Mouse (Mus musculus) gastrocnemius, postnatal 25 days (tissue): ENCODE data around the gene Lrrtm3. TPM values are rescaled to one million over a fixed set of nuclear protein-coding genes. Genes with fewer than 3 reads are reported as not detected.
A peak's percentile ranks its signal among the peaks of the same experiment; 100 is the strongest.

Source experiments
- DNase-seq: peaks from one replicate; pipeline ENCODE4 v3.0.0; 2022
- long read RNA-seq, 2 experiments: library from polyadenylated mRNA; stranded (forward); transcript quantifications; one replicate each; pipeline ENCODE4 v2.0.0; 2021
- total RNA-seq, 2 experiments: library from RNA; stranded (reverse); gene quantifications; 1 replicate in 1 of 2; 2 replicates in 1 of 2; pipeline ENCODE4 v1.2.3; 2021

The Lrrtm3 gene
- under 1 TPM in 1 of 2 experiments, not detected in 1; 0.19 TPM for total RNA-seq
- long read RNA-seq, experiment 1, partial matches to known transcripts: 0 of 10 reads
- long read RNA-seq, experiment 1, other reads (novel, unspliced or antisense): 10 of 10 reads
- long read RNA-seq, experiment 2, partial matches to known transcripts: 0 of 7 reads
- long read RNA-seq, experiment 2, other reads (novel, unspliced or antisense): 7 of 7 reads

DNA sequence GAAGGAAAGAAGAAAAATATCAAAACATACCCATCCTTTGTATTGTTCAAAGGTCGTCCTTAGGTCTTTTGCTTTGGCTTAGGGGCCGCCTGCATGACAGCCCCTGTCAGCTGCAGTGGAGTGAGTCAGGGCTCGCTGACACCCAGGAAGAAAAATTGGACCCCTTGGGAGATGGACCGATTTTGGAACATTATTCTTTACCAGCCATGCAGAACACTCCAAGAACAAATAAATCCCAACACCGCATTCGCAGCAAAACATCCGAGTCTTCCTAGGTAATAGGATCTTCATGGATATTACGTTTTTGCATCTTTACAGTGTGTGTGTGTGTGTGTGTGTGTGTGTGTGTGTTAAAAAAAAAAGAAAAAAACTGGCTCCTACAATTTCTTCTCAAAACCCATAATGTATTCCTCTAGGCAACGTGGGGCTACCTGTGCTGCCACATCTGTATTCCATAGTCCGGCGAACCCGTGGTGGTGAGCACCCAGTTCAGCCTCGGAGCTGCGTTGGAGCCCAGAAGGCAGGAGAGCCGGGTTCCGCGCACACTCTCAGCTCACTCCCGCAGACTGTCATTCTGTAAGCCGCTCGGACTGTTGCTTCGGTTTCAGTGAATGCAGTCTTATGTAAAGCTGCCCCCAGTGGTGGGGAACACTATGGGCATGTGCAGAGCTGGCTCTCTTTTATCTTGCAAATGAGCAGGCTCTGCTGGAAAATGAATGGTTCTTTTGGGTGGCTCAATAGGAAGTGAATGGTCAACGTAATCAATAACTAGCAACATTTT is at the start of gene Lrrtm3:
TSS of gene Lrrtm3 (minus strand) at position 598 of the 781 bp plus-strand sequence.
- DNase-seq: peak; percentile 9

DNA sequence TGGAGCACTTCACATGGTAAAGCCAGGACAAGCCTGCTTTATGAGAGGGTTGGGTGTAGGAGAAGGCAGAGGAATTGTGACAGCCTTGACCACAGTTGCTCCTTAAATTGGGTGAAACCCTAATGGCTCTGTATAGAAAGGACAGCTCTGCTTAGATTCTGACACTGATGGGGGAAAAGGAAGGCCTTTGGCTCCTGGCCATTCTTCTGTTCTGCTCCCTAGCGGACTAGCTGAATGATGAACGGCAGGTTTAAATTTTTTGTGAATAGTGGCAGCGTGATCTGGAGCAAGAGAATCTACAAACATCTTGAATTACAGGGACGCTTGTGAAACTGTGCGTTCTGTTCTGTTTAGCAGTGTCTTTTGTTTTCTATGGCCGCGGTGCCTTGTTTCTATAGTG is 45.4 kb upstream of the Lrrtm3 start:
- no peak for DNase-seq

DNA sequence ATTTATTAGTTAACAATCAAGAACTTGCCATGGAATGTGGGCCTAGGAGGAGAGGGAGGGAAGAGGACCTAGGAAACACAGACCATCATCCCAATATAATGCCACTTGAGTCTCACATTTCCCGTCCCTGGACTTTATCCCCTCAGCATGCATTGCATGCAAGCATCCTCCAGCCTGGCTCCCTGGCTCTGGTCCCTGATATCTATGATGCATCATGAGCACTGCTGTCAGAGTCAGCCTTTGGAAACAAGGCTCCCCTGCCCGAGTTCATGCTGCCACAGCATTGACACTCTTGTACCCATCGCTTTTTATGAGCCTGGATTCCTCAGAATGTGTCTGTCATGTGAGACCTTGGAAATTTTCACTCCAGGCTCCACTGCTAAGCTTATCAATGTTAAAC is 43.4 kb upstream of the Lrrtm3 start:
- no peak for DNase-seq

DNA sequence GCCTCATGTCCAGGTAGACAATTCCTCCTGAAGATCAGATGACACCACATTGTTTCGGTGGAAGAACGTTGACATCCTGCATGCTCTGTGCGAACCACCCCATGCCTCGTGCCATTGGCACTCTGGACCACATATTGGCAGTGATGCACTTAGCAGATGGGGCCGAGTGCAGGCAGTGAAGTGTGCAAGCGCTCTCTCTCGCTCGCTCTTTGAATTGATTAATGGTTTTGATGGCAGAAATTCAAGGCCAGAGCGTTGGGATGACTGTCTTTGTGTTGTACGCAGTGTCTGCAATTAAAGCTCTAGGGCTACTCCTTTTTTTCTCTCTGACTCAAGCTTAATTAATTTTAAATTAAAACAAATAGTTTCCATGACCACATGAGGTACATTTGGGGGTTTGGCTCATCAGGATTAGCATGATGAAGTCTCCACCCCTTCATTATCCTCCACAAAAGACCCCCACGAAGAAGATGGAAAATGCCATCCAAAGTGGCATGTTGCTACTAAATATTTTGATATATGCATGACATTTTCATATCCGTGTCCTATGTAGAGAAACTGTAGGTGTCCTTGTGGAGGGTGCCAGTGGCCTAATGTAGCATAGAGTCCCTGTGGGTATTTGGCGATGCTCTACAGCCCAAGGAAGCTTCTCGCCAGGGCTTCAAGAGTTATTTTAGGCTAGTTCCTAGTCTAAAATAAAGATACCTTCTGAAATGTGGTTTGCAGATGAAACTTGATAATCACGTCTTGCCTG is 40.5 kb upstream of the Lrrtm3 start:
- DNase-seq: no peak

DNA sequence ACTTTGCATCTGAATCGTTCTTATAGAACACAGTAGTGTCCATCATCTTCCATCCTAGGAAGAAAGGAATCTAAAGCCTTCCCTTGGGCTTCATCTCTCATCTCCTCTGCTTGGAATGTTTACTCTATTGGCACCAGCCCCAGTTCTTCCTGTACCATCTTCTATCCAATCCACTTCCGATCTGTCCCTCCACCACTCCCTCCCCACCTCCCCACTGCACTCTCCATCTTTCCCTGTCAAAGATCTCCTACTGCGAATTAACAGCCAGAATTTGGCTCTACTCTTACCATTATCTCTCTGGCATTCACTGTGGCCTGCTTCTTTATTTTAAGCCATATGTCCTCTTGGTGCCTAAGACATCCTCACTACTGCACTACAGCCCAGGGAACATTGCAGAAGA is 28.8 kb upstream of the Lrrtm3 start:
- no peak for DNase-seq

DNA sequence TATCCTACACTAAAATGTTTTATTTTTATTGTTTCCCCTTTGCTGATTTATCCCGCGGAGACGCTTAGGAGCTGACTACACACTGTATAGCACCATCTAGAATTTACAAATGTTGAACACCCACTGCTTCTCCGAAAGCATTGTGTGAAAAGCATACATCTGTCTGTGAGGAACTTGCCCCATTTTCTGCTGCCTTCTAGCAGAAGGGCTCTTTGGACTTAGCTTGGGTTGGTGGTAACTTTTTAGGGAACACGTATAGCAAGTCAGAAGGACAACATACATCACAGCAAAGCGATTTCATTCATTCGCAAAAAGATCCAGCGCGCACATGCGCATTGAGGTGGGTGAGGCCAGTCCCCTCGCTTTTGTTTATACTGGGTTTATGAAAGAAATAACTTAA is 25.2 kb upstream of the Lrrtm3 start:
- no peak for DNase-seq

DNA sequence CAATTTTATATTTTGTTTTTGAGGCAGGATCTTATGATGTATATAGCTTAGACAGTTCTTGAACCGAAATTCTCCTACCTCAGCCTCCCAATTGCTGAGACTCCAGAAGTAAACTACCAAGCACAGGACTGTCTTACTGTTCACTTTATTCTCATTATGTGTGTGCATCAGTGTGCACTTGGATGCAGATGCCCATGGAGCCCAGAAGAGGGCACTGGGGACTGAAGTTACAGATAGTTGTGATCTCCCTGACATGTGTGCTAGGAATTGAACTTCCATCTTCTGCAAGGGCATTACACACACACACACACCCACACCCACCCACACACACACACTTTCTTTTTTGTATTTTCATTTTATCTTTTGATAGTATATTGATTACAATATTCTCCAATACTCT is 6.5 kb upstream of the Lrrtm3 start:
- DNase-seq: no peak

DNA sequence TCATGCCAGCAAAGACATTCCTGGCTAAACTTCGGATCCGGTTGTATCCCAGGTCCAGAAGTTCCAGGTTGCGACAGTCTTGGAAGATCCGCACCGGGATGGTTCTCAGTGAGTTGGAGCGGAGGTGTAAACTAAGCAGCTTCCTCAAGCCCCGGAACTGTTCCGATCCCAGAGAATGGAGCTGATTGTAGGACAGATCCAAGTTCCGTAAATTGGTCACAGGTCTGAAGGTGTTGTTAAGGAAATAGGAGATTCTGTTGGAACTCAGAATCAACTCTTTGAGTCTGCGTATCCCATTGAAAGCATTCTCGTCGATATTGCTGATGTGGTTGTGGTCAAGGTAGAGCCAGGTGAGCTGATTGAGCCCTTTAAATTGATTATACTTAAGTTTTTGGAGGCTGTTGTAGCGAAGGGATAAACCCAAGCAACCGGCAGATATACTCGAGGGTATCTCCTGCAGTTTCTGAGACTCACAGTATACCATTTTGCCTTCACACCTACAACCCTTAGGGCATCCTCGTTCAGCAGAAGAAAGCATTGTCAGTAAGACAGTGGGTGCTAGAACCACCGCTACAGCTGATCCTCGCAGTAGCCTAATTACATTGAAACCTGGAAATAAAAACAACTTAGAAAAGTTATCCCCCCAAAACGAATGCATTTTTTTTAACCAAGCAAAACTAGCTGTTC is 1.2 kb downstream of the Lrrtm3 start:
- no peak for DNase-seq

DNA sequence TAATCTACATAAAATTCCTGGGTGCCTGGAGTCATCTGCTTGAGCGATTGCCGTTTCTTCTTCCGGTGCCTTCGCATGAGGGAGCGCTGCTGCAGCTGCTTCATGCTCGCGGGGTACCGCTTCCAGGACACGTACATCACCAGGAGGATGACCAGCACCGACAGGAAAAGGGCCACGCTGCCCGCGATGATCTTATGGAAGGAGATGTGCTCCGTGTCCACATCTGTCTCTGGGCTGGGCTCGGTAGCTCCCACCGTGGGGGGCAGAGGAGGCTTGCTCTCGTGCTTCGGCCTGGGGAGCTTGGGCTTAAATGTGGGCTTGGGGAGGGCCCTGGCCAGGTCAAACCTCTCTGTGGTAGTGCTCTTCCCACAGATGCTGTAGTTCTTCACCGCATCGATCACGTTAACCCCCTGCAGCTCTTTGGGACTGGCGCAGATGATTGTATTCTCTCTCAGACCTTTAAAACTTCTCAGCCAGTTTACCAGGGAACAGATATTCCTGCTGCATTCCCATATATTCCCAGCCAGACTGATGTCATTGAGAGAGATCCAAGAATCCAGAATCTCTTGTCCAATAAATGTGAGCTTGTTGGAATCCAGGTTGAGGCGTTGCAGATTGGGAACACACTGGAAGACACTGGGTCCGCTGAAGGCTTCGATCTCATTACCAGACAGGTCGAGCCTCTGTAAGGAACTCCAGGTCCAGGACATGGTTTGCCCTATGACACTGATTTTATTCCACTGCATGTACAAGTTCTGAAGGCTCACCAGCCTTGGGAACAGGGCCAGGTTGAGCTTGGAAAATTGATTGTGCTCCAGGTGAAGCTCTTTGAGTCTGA is 1.9 kb downstream of the Lrrtm3 start:
- no peak for DNase-seq

DNA sequence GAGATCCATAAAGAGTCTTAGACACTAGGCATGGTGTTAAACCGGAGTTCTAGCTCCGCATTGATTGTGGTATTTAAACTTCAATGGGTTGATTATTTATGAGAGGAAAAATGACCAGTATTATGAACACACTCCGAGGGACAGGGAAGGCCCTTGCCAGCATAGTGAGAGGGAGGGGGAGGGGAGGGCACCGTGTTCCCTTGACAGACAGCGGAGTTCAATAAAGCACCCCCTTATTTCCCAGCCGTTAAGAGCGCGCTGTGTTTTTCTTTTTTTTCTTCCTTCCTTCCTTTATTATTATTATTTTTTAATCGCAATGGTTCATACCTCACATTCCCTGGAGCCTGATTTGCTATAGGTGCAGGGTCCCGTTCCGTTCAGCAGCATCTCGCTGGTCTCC is 2.6 kb downstream of the Lrrtm3 start:
- DNase-seq: no peak

DNA sequence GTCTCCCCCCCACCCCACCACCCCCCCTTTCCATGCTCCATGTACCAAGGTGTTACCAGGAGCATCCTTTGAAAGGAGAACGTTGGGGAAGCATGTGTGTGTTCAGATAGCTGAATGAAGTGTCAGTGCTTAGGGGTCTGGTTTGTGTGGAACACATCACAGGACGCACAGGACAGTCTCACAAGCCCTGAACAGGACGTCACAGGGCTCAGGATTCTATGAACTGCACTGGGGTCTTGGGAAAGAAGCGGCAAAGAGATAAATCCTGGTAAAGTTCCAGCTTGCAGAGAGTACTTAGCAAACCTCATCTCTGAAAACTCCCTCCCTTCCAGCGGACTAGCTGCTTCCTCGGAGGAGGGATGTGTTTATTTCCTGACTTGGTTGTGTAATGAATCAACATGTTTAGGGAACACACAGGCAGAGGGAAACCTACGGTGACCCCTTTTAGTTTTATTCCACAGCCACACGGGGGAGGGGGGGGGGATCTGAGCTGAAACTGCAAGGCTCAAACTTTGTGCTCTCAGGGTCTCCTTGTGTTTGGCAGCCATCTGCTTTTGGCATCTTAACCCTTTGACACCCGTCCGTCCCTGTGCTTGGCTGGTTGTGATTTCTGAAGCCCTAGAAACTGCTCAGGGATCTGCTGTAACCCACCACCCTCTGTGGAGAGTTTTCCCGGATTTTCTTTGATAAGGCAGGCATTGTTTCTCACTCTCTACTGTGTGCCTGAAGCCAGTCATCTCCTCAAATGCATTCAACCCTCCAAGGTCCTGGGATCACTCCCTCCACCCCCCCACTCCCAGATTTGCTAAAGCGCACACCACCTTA is 3.3 kb downstream of the Lrrtm3 start:
- DNase-seq: no peak

DNA sequence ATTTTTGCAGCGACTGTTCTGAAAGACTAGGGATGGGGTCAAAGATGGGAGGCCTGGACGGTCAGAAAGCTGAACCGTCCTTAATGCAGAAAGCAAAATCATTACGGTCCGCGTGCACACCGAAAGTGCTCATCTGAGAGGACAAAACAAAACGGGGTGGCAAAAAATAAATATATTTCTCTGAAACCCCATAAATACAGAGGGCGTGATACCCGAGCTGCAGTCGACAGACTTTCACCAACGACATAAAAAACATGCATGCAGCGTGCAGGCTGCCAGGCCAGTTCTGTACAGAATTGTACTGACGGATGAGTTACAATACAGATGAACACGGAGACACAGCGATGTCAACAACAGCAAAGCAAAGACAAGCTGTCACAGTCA is 3.9 kb downstream of the Lrrtm3 start:
- no peak for DNase-seq

DNA sequence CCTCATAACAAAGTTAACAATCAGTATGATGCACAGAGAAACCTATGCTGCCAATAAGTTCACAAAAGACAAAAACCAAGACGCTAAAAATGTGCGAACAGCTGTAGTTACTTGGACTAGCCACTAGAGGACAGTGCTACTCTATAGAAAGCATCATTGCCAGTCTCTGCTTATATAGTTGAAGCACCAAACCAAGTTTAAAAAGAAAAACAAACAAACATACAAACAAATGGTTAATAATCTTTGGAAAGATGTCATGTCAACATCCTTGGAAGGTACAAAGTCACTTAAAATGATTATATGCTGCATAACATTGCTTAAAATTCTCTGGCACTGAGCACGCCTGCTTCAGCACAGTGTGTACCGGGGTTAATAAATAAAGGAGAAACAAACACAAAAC is 5.6 kb downstream of the Lrrtm3 start:
- DNase-seq: no peak

DNA sequence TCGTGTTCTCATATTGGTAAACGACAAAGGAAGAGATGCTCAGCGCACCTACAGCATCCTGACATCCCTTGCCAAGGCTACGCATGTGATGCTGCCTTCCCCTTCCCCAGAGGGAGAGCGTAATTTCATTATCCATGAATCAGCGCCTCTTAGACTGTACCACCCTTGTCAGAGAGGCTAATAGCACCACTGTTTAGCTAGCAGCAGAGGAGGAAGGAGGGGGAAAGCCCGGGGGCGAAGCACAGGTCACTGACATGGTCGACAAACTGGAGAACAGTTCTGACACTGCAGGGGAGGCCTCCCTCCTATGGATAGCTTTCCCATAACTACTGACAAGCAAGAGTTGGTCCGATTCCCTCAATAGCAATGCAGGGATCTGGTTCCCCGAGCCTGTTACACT is 6.3 kb downstream of the Lrrtm3 start:
- DNase-seq: no peak

DNA sequence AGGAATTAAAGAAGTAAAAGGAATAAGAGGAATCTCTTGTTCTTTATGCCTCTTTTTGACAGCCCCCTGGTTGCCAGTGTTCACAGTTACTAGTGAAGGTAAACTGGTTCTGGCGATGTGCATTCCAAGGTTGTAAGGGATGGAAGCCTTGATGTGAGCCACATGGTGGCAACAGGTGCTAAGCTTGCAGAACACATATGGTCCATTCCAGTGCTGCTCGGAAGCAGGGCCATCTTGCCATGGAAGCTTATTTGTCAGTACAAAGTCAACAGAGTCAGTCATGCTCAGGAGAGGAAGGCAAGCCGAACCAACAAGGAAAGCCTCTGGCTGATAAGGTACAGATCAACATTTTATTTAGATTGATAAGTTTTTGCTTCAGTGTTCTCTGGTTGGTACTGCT is 7.7 kb downstream of the Lrrtm3 start:
- DNase-seq: no peak

DNA sequence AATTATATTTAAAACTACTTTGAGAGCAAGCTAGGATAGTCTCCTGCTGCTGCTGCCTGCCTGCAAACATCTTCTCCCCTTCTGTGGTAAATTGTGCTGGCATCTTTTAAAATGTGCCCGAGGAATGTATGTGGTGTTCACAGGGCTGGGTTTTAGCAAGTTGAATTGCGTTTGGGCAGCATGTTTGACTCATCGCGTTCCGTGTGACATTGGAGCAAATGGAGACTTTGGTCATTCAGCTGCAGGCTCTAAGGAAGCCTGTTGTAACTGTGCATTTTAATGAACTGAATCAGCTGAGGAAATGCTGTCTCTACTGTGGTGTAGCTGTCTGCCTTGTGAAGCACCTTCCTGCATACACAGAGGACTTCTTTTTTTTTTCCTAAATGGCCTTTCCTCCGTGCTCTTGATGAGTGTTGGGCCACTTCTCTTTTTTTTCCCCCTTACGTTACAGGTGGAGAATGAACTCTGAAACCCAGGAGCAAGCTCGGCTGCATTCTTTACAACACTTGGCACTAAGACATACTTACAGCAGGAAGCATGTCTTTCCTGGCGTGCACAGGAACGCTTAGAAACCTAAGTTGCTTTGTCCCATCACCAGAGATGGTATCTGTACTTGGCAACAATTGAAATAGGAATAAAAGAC is 13.5 kb downstream of the Lrrtm3 start:
- DNase-seq: no peak

DNA sequence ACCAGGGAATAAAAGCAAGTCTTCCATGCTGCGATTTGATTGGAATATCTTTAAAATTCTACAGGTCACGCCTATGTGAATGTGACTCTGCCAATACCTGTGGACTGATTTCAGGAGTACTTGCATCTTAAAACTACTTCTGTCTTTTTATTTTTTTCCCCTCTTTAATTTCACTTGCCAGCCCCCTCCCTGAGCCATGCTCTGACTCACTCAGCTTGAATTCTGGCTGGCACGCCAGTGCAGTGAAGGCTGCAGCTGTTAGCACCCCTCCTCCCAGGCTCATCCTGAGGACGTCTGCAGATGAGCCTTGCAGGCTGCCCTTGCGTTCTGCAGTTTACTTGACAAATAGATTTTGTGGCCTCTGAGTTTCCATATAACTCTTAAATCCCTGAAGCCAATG is 14.1 kb downstream of the Lrrtm3 start:
- DNase-seq: peak; percentile 52

DNA sequence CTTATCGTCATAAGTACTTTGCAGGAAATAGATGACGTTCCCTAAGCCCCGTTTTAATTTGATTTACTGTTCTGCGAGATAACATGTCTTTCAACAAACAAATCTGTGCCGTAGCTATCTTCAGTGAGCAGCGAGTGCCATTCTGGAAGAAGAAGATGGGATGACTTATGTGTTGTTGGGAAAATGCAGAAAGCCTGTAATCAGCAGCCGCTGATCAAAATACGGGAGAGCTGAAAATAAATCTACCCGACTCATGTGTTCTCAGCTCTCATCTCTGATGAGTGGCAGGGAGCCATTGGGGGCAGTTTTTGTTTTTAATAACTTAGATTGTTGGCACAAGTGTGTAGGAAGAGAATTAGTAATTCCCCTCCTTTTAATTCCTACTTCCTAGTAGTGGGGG is 26.4 kb downstream of the Lrrtm3 start:
- DNase-seq: no peak

DNA sequence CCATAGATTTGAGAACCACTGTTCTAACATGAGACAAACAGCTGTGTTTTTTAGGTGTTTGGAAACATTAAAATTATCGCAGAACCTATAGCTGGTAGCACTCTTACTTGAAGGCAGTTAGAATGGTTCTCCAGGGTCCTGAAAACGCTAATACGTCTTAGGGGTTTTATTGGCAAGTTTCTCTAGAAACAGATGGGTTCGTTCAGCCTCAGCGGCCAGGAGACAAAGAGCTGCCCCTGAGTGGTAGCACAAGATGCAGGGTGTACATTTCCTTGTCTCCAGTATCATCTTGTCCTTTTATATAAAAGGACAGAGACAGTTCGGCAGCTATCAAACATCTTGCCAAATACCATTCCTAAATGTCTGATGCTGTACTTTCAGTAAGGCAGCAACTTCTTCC is 40.1 kb downstream of the Lrrtm3 start:
- DNase-seq: no peak

DNA sequence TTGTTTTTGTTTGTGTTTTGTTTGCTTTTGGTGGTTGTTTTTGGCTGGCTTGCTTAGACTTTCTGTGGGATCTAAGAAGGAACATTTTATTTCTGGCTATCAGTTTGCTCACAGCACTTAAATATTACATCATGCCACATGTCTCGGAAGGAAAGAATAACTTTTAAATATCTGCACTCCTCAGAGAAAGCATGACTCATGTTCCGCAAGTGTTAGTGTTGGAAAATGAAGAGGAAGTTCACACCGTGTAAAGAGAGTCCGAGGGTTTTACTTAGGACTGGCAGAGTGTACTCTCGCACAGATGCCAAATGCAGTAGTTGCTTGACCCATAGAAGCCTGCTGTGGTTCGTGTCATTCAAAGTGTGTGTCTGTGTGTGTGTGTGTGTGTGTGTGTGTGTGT is 40.9 kb downstream of the Lrrtm3 start:
- DNase-seq: no peak

DNA sequence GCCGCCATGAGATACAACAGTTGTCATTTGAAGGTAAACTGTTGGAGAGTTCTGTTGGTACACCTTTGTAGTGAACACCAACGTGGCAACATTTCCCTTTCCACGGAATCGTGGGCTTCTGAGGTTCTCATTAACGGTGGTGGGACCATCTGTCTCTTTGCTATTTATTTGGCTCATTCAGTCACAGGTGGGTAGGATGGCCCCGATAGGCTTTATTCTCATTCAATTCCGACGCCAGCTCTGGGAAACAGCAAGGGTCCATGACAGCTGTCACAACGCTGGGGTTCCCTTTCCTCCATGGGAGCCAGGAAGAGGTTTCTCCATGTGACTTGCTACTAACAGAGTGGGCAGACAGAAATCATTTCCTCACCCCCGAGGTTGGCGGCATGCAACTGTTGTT is 48.2 kb downstream of the Lrrtm3 start:
- DNase-seq: no peak
